Mouse (Mus musculus): ENCODE measurements around the gene Garnl3.
A peak's percentile ranks its signal among the peaks of the same experiment; 100 is the strongest.

Gene Garnl3

DNA sequence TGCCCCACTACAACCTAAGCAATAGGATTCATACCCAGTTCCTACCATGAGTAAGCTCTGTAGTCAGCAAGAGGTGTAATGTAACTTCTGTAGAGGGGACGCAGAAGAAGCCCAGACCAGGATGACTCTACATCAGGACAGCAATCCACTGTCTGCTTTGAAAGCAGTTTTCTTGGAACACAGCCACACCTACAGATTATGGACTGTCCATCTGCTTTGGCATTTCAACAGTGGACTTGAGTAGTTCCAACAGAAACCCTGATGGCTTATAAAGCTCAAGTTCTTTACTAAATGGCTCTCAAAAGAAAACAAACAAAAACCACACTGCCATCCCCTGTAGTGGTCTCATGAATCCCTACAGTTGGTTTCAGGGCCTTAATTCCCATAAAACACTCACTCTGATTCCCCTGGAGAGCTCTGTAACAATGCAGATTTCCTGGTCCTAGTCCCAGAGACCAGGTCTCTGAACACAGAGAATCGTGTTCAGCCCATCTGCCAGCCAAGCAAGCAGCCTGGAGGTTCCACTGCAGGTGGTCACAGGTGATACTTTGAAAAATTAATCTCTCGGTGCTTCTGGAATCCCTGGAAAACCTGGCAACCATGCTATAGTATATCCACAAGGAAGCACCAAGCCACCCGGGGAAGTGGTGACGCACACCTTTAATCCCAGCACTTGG lies 42.0 kb downstream of the Garnl3 start:
- DNase-seq (ENCODE audit: low read depth, low spot score), result peak; percentile 85

DNA sequence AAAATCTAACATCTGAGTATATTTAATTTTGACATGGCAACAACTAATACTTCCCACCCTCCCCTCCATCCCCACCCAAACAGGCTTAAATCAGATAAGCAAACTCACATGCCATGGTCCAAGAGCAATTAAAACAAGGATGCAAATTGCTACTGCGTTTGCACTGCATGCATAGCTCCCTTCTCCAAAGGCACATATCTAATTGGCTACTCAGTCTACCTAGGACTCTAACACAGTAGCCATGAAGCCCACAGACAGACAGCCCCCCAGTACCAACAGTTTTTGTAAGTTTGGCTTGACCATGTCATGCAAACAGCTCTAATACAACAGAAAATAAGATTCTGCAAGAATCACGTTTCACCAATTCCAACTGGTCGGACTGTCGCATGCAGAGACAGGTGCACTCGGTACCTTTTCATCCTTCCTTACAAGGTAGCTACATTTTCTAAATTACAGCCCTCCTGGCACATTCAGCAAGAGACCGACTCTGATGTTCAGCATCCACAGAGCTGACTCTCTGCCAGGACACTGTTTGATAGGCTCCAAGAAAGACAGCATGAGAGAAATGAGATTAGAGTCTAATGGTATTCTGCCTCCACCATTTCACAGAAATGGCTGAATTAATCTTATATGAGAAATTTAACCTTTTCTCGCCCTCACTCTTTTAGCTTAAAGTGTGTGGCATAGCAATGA lies 44.6 kb downstream of the Garnl3 start:
- peak; percentile 80 for DNase-seq (ENCODE audit: low read depth, low spot score)

DNA sequence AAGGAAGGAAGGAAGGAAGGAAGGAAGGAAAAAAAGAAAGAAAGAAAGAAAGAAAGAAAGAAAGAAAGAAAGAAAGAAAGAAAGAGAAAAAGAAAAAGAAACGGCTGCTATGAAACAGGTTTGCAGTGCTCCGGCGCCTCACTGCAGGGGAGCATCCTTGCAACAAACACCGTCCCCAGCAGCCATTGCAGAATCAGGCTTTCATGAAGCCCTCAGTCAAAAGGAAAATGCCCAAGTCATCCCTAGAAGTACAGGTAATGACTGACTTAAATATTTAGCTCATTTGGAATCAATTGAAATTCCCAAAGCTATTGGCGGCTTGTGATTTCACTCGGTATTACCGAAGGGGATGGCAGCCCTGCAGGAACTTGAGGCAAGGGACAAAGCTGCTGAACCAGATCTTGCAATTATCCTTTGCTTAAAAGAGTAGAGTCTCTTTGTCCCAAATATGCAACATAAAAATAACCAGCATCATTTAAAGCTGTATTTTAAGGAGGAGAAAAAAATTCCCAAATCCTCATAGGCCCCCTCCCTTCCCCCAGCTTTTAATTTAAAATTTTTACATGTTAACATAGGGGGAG lies 45.3 kb downstream of the Garnl3 start:
- DNase-seq (ENCODE audit: low read depth, low spot score), result peak; percentile 53

DNA sequence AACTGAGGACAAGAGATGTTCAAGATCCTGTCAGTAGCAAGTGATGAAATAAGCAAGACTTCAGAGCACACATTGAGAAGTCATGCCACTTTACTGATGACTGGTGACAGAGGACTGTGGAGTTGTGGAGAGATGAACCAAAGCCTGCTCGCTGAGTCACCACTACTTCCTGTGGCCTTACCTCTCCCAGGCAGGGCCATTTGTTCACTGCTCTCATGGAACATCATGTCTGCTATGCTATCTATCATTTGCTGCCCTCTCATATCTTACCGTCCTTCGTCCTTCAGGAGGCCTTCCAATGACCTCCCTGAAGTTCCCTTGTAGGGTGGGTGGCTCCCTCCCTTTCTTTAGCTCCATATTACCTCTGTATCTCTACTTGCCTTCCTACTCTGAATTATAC lies 47.2 kb downstream of the Garnl3 start:
- DNase-seq (ENCODE audit: low read depth, low spot score), result no peak

DNA sequence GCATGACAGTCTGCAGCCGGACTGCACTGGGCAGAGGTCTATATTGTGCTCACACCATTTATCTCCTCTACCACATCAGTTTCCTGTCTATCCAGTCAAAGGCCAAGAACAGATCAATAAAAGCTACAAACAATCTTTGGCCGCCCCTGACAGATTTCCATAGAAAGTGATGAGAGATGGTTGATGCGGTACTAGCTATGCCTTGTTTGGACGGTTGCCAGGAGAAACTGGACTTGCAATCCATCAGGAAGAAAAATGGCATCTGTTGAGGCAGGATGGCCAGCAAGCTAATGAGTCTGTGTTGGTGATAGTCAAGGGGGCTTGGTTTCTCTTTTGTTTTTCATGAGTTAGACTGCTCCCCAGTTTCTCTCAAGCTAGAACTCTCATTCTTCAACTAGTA lies 51.3 kb downstream of the Garnl3 start:
- DNase-seq (ENCODE audit: low read depth, low spot score), result peak; percentile 34

DNA sequence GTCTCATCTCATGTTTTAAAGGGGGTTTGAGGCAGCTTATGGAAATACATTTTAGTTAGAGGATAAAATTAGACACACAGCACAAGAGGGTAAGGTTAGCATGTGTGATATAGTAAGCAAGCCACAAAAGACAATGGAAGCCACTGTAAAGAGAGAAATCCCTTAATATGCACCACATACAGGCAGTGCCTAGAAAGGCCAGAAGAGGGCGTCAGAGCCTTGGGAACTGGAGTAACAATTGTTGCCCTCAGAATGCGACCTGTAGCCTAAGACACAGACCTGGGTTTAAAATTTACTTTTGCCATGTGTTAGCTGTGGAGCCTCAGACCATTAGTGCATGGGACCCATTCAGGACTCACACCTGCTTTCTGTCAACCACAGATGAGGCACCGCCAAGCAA lies 54.2 kb downstream of the Garnl3 start:
- DNase-seq (ENCODE audit: low read depth, low spot score), result peak; percentile 65

DNA sequence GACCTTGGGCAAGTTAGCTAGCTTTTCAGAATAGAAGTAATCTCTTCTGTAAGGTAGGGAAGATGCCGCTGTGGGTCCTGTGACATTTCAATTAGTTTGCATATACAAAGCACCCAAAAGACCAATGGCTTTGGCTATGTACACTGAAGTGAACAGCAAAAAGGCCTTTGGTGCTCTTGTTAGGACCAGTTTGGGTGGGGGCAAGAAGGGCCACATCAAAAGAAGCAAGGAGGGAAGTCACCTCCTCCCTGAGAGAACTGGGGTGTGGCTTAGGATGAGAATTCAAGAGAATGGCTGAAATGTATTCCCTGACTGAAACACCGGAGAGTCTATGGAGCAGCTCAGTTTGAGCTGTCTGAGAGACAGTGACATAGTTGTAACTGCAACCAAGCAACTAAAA lies 56.5 kb downstream of the Garnl3 start:
- no peak for DNase-seq (ENCODE audit: low read depth, low spot score)

DNA sequence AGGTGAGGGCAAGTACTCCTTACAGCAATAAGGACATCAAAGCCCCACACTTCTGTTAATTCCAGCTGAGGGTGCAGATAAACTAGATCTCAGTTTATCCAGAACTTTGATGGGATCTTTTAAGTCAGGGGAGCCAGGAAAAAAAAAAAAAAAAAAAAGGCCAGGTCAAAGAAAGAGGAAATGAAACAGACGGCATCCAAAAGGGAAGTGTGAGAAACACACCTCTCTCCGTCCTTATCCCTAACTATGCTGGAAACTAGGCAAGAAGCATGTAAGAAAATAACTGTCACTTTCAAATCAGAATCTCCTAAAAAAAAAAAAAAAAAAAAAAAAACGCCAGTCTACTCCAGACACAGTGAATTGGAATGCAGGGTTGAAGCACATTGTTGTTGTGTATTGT lies 57.3 kb downstream of the Garnl3 start:
- DNase-seq (ENCODE audit: low read depth, low spot score), result no peak

DNA sequence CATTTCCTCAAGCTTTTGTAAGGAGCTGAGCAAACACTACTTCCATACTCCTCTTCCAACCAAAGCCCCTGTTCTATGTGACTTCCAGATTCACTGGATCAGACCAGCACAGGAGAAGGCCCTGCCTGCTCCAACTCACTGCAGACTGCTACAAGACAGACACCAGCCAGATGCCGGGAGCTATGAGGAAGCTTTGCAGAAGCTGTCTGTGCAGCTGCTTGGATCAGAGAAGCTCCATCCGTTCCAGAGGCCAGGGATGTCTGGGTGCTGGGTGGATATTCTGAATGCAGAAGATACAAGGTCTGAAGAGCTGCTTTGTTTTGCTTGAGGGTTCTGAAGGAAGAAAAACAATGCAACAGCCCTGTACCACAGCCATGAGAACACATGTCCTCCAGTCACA lies 59.1 kb downstream of the Garnl3 start:
- DNase-seq (ENCODE audit: low read depth, low spot score), result peak; percentile 61

DNA sequence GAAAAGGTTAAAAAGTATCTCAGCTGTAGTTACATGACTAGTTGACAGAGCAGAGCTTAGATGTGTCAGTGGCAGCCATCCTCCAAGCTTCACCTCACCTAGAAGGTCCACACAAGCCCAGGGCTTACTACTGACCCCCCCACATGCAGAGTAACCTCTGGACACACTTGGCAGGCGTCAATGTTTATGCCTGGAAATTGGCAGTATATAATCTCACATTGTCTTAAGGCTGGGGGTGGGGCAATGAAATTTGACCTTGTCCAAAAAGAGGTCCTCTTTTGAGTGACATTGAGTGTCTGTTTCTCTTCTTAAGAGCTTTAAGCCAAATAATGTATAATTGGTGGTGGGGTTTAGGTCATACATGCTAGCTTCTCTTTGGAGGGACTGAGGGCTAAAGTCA lies 65.8 kb downstream of the Garnl3 start:
- DNase-seq (ENCODE audit: low read depth, low spot score), result no peak

DNA sequence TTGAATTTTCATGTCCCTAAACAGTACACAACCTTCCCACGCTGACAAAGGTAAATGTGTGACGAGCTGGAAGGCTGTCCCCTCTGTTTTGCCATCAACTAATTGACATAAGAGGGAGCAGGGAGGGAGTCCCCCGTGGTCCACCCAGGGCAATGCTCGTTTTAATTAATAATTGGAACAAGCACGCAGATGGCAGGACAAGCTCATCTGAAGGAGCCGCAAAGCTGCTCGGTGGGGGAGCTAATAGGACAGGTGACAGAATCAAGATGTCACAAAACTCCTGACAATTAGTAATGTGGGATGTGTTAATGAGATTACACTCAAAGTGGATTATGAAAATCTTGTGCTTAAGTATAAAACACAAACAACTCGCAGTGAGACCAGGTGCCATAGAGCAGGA lies 68.7 kb downstream of the Garnl3 start:
- DNase-seq (ENCODE audit: low read depth, low spot score), result no peak

DNA sequence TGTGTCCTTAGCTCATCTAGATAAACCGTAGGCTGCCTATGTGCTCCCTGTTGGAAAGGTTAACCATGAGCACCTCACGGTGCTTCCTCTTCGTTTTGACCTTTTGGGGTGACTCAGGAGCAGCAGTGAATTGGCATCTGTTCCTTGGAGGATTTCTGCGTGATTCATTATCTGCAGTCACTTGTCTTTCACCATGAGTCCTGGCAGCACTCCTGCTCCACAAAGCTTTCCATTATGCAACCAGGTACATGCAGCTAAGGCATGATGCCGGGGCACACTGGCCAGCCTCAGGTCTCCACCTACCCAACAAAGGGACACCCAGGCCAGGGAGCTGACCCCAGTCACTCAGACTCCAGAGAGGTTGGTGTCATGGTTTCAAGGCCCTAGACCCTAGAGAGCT lies 72.5 kb downstream of the Garnl3 start:
- DNase-seq (ENCODE audit: low read depth, low spot score), result peak; percentile 94

DNA sequence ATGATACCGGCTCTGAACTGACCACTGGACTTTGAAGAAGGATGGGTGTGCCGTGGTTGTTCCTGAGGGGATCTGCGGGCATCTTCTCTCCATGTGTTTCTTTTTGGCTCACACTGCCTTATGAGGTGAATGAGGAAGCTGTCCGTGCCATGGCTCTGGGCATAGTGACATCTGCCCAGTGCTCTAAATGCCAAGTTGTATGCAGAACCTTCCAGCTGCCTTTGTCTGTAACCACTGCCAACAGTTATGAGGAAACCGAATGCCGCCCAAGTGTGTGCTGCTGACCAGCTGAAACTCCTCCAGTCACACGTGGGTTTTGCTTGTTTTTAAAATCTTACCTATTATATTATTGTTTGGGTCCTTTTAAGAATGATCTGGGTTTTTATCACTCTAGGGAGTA lies 73.9 kb downstream of the Garnl3 start:
- DNase-seq (ENCODE audit: low read depth, low spot score), result peak; percentile 29

DNA sequence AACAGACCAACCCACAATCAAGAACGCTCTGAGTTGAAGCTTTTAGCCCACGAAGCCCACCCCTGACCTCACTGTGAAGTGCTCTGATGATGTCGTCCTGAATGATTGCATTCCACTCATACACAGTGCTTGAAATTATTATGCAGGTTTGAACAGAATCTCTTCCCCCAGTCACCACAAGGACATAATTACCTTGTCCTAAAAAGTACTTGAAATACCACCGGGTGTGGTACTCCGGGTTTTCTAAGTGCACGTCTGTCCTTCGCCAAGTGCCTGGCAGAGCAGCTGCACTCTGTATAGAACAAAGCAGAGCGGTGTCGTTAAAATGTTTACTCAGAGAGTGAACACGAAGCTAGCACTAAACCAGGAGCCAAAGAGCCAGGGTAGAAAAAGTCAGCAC lies 77.5 kb downstream of the Garnl3 start:
- no peak for DNase-seq (ENCODE audit: low read depth, low spot score)

DNA sequence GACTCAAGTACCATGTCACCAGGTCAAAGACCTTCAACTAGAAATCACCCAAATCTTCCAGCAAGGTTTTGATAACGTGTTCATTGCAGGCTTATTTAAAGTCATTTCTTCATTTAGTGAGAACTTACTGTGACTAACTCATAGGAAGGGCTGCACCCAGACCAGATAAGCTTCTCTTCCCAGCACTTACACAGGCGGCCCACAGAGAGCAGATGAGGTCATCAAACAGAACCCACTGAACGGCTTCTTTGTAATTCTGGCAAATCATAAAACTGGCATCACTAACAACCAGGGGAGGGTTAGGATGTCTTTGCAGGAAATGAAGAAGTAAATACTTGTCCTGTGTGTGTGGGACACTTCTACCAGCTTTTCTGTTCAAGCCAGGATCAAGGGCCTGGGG lies 84.1 kb downstream of the Garnl3 start:
- peak; percentile 64 for DNase-seq (ENCODE audit: low read depth, low spot score)

DNA sequence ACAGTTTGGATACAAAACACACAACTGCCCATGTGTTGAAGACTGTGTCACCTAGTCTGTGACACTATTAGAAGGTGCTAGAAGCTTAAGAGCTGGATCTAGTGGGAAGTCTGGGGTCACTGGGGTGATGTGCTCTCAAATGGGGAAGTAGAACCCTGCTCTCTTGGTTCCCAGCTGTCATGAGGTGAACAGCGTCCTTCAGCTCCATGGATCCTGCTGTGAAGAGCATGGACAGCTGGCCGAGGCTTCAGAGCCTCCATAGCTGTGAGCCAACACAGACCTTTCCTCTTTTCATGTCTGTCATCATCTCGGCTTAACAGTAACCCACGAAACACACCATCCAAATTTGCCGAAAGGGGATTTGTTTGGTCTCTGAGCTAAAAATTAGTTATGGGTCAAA lies 84.5 kb downstream of the Garnl3 start:
- DNase-seq (ENCODE audit: low read depth, low spot score), result no peak

DNA sequence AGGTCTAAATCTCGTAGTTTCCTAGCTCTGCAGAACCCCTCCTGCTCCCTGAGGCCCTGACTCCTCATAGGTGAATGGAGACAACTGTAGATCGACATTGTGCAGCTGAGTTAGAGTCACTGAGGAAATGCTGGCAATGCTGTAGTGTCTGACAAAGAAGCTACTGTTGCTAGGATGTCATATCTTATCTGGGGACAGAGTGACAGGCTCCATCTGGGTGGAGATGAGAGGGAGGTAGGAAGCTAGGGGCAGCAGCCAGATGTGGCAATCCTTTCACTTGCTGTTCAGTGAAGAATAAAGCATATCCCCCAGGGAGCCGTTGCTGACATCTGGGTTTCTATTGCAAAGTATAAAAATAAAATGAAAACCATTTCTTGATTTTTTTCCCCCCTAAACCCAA lies 85.6 kb downstream of the Garnl3 start:
- no peak for DNase-seq (ENCODE audit: low read depth, low spot score)

DNA sequence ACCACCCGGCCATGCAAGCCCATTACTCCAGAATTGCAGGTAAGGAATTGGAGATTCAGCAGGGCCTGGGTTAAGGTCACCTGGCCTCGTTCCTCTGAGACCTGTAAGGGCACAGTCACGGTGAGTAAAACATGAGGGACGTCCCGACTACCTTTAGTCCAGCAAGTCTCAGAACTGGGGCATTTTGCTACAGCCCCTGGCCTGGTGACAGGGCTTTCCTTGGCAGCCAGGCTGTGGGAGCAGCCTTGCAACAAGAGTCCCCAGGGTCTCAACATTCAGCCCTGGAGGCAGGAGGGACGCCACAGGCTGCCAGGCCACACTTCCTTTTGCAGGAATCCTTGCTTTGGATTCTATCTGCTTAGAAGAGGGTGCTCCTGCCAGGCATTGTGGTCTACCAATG lies 88.7 kb downstream of the Garnl3 start:
- no peak for DNase-seq (ENCODE audit: low read depth, low spot score)

DNA sequence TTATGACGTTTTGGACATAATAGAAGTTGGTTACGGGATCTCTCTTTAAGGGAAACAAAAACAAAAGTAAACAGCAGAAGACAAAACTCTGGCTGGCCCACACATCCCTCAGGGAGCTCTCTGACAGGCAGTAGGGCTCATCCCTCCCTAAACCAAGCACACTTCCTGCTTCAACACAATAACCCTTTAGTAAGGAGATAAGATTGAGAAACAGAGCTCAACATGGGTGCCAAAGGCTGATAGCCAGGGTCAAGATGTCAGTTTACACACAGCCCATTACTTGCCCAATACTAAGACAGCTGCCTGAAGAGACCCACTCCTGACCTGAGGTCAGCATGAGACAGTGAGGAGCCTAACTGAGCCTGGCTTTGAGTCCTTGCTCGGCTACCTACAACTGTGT lies 89.9 kb downstream of the Garnl3 start:
- DNase-seq (ENCODE audit: low read depth, low spot score), result no peak

DNA sequence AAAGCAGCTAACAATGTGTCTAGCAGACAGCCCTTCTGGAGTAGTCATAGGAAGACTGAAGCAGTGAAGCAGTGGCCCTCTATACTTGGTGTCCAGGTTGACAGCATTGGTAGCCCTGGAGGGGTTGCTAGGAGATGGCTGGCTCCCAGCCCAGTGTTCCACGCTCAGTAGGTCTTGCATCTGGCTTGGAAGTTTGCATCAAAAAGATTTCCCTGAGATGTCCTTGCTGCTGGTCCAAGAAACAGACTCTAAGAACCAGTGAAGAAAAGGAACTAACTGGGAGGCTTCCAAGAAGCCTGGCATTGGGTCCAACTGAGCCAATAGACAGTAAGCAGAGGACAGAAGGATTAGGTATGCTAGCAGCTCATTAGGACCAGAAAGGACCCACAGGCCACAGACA lies 94.0 kb downstream of the Garnl3 start:
- peak; percentile 76 for DNase-seq (ENCODE audit: low read depth, low spot score)

DNA sequence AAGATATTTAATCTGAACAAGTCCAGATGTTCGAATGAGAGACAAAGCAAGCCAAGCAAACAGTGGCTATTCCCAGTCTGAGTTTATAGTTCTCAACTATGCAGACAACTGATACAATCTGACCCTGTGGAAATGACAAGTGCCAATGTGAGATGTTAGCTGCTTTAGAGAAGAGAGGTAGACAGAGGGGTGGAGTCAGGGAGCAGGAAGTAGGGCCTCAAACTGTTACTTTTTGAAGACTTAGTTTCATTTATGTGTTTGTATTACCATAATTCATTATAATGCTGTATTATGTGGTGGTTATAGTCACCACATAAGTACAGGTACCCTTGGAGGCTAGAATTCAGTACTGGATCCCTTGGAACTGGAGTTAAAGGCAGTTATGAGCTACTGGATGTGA lies 96.2 kb downstream of the Garnl3 start:
- DNase-seq (ENCODE audit: low read depth, low spot score), result no peak

DNA sequence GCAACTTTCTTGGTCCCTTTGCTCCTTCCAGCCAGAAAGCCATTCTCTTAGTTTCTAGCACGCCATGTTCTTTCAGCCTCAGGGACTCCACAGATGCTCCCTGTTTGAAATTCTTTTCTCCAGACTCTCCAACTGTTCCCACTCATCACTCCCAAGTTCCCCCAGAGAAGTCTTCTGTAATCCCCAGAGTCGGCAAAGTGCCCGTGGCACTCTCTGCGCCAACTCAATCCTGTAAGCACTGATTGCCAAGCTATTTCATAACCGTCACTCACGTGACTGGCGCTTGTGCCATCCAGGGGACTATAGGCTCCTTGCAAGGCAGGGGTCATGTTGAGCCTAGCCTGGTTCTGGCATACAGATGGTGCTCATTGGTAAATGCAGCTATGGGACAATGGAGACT lies 98.2 kb downstream of the Garnl3 start:
- peak; percentile 93 for DNase-seq (ENCODE audit: low read depth, low spot score)

DNA sequence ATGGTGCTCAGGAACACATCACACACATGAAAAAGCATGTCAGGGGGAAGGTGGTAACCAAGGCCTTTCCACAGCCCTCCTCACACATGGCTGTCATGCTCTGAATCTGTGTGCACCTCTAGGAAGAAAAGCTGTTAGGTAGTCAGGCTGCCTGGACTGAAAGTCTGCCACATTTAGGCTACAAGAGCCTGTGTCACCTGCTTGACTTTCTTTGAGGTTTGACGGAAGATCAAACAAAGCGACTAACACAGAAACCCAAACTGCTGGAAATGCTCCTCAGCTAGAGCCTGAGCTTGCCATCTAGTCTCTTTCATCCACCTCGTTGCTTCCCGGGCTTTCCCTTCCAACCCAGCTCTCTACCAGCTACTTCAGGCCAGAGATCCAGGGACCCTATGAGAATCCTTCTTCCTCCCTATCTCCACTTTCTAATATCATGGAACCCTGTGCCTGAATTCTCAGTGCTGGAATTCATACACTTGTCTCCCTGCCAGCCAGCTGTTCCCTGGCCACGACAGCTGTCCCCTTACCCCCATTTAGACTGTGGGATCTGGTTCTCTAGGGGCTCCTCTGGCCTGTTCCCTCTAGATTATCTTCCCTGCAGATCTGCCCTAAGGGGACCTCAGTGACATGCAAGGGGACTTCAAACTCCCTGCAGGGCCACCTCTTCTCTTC lies 98.9 kb downstream of the Garnl3 start:
- no peak for DNase-seq (ENCODE audit: low read depth, low spot score)
